Mouse (Mus musculus) lung, postnatal 0 days (tissue): ENCODE results near the gene Lipc.

Source experiments
- CTCF ChIP-seq: IDR thresholded peaks from 2 replicates; pipeline ENCODE4 v1.5.1; 2016; ENCODE audit warnings: antibody characterized with exemption, mild to moderate bottlenecking
- EP300 ChIP-seq: IDR thresholded peaks from 2 replicates; pipeline ENCODE4 v1.6.1; 2016; ENCODE audit warnings: antibody characterized with exemption, mild to moderate bottlenecking, control low read depth

GRCm38 (mm10) chr9:70965422-70965821 is 13.4 kb upstream of the Lipc start:
- TF ChIP-seq CTCF: no peak
- TF ChIP-seq EP300: no peak
